Mouse (Mus musculus): Measurements from ENCODE around the gene 4930430A15Rik. TPM values are rescaled to one million over a fixed set of nuclear protein-coding genes. Genes with fewer than 3 reads are reported as not detected.

Gene 4930430A15Rik
- not detected for total RNA-seq (2021)
- long read RNA-seq, result 0 reads

- DNase-seq (ENCODE audit: low spot score in 2 of 2), result no peak
These were observed at the start of gene 4930430A15Rik for GRCm38 (mm10) chr2:111229502-111229901. Gene 4930430A15Rik, minus strand, starts transcription at chr2:111229602.

DNA sequence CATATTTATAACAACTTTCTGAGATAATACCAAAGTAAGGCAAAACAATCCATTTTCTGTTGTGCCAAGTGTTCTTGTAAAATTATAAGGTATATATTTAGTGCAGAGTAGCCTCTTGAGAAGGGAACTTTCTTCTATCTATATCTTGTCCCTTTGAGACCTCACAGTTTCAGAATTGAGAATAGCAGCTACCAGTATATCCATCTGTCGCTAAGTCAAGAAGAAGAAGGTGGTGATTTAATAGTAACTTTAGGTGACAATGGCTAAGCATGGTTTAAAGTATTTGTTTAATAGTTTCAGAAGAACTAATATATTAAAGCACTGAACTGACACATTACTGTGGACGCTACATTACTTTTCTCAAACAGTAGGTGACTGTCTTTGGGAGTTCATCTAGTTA lies 44.6 kb upstream of the 4930430A15Rik start, which contains the start of gene Olfr1277:
Gene Olfr1277, minus strand, starts transcription at position 101 of the 400 bp plus-strand sequence.
- DNase-seq (ENCODE audit: low spot score in 2 of 2), result no peak

GRCm38 (mm10) chr2:111254216-111254615 lies 24.8 kb upstream of the 4930430A15Rik start, which contains the start of gene Olfr1276:
Gene Olfr1276, plus strand, starts transcription at chr2:111254516.
- DNase-seq (ENCODE audit: low spot score in 2 of 2), result no peak

DNA sequence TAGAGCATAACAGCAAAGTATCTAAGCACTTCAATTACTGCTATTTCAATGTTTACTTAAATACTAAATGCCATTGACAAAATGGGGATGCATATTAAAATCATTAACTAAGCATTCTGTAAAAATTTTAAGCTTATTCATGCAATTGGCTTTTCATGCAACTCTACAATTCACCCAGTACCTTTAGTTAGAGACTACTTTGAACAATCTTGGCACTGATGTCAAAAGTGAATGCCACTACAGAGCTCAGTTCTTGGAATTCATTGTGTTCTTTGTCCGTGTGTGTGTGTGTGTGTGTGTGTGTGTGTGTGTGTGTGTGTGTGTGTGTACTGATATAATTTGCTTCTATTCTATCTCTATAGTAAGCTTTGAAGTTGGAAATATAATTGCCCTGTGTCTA lies 5.8 kb upstream of the 4930430A15Rik start, which contains the start of gene Olfr1275:
Gene Olfr1275, minus strand, starts transcription at position 101 of the 400 bp plus-strand sequence.
- DNase-seq (ENCODE audit: low spot score in 2 of 2), result no peak

DNA sequence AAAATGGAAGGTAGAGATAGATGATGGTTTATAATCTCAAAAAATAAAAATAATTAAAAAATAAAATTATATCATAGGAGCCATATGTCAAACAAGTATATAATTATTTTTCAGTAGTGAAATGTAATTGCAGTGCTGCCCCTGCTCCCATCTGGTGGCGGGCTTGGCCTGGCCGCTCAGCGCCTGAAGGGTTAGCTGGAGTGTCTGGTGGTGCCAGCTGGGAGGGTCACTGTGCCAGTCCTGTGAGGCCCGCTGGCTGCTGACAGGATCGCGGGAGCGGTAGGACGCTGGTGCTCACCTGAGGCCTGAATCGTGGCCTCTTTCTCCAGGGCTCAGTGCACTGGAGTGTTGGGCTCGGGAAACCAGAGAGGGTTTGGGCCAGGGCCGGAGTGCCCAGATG lies 47.3 kb downstream of the 4930430A15Rik start:
- DNase-seq (ENCODE audit: low spot score in 2 of 2), result no peak

DNA sequence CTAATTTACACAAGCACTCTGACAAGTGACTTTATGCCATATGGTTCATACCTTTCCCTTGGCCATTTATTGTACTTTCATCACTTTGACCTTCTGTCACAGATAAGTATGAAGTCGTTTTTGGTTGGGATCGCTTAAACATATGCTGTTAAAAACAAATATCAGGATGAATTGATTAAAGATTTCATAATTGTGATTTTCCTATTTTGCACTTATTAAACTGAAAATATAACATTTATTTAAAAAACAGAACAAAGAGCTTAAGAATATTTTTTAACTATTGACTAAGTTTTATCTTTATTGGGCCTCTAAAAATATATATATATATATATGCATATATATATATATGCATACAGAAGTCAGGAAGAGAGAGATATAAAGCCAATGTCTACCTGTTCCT lies 76.6 kb downstream of the 4930430A15Rik start, which contains the start of gene Gm15130:
Gene Gm15130, minus strand, starts transcription at position 101 of the 400 bp plus-strand sequence.
- no peak for DNase-seq (ENCODE audit: low spot score in 2 of 2)

DNA sequence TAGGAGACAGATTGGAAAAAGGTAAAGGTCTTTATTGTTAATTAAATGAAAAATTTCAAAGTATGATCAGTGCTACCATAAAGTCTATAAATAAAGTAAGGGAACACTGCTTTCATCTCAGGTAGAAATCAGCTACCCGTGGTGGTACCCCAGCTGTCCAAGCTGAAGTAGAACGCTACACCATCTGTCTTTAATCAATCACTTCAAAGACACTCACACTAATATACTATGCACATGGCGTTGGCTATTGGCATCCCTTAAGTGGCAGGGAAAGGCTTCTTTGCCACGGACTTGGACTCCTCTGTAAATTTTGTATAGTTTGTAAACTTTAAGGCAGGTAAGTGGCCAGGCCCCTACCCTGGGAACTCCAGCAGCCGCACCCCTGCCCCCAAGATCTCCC lies 93.7 kb downstream of the 4930430A15Rik start:
- no peak for DNase-seq (ENCODE audit: low spot score in 2 of 2)

Other genes starting within 250 kb of the 4930430A15Rik start
- gene Gm13941, start 123.6 kb downstream of the 4930430A15Rik start, total RNA-seq (2021), result not detected
- gene Gm15130, start 76.7 kb downstream of the 4930430A15Rik start, total RNA-seq (2021), result not detected
- not detected for gene Olfr1275, start 5.7 kb upstream of the 4930430A15Rik start, total RNA-seq (2021)
- gene Olfr1276, start 24.9 kb upstream of the 4930430A15Rik start, total RNA-seq (2021), result not detected
- not detected for gene Olfr1277, start 44.5 kb upstream of the 4930430A15Rik start, total RNA-seq (2021)
- not detected for gene Olfr1278, start 60.5 kb upstream of the 4930430A15Rik start, total RNA-seq (2021)
- gene Olfr1279, start 71.0 kb upstream of the 4930430A15Rik start, total RNA-seq (2021), result not detected
- not detected for gene Olfr1280, start 84.4 kb upstream of the 4930430A15Rik start, total RNA-seq (2021)
- gene Olfr1281, start 96.9 kb upstream of the 4930430A15Rik start, total RNA-seq (2021), result not detected
- not detected for gene Olfr1282, start 106.5 kb upstream of the 4930430A15Rik start, total RNA-seq (2021)
- not detected for gene Olfr1283, start 137.2 kb upstream of the 4930430A15Rik start, total RNA-seq (2021)
- not detected for gene Olfr1284, start 145.9 kb upstream of the 4930430A15Rik start, total RNA-seq (2021)
- not detected for gene Olfr1286, start 193.5 kb upstream of the 4930430A15Rik start, total RNA-seq (2021)
- not detected for gene Olfr1287, start 219.5 kb upstream of the 4930430A15Rik start, total RNA-seq (2021)
- not detected for gene Olfr1288, start 244.5 kb upstream of the 4930430A15Rik start, total RNA-seq (2021)